Mouse (Mus musculus): ENCODE results near the gene Olfr279.

GRCm38 (mm10) chr15:98521245-98521644 is 29.0 kb downstream of the Olfr279 start:
- TF ChIP-seq HCFC1 (IDR thresholded peaks at IDR 0.05; ENCODE audit: borderline replicate concordance, insufficient read depth, low read length) (no peak), ZNF384 (IDR thresholded peaks at IDR 0.05; ENCODE audit: low read depth, low read length) (no peak), ZC3H11A (IDR thresholded peaks at IDR 0.05; ENCODE audit: borderline replicate concordance, low read depth, low read length) (no peak), MAFK (IDR thresholded peaks at IDR 0.05; ENCODE audit: insufficient read depth, low read depth, low read length) (no peak)

Data from ES-E14 (cell line).